Mouse (Mus musculus): ENCODE data around the gene Otop2. TPM values are rescaled to one million over a fixed set of nuclear protein-coding genes. Genes with fewer than 3 reads are reported as not detected.

Gene Otop2
- polyA plus RNA-seq, 1 experiment, result not detected

- Histone ChIP-seq H3K4me1 (ENCODE audit: control insufficient read depth, insufficient read depth, low read length) (peaks cover 21% of the 10 kb centered on the region), H3K4me3 (ENCODE audit: insufficient read depth, low read length) (no peak overlapping the region), H3K27ac (ENCODE audit: insufficient read depth, low read depth, low read length) (no peak overlapping the region)
- no peak for TF ChIP-seq CTCF (IDR thresholded peaks at IDR 0.05; ENCODE audit: low read depth, low read length)
- TF ChIP-seq POLR2A (IDR thresholded peaks at IDR 0.05; ENCODE audit: borderline replicate concordance, low read depth, low read length), result no peak
Measured at GRCm38 (mm10) chr11:115283891-115284620, 22.9 kb upstream of the Otop2 start.

GRCm38 (mm10) chr11:115285282-115285681 is 21.7 kb upstream of the Otop2 start:
- no peak overlapping the region for H3K4me3 ChIP-seq (ENCODE audit: insufficient read depth, low read length)
- peaks cover 23% of the 10 kb centered on the region for H3K4me1 ChIP-seq (ENCODE audit: control insufficient read depth, insufficient read depth, low read length)
- TF ChIP-seq CTCF (IDR thresholded peaks at IDR 0.05; ENCODE audit: low read depth, low read length) (no peak), POLR2A (IDR thresholded peaks at IDR 0.05; ENCODE audit: borderline replicate concordance, low read depth, low read length) (no peak)
- H3K27ac ChIP-seq (ENCODE audit: insufficient read depth, low read depth, low read length), result peak overlapping the region; percentile 54

DNA sequence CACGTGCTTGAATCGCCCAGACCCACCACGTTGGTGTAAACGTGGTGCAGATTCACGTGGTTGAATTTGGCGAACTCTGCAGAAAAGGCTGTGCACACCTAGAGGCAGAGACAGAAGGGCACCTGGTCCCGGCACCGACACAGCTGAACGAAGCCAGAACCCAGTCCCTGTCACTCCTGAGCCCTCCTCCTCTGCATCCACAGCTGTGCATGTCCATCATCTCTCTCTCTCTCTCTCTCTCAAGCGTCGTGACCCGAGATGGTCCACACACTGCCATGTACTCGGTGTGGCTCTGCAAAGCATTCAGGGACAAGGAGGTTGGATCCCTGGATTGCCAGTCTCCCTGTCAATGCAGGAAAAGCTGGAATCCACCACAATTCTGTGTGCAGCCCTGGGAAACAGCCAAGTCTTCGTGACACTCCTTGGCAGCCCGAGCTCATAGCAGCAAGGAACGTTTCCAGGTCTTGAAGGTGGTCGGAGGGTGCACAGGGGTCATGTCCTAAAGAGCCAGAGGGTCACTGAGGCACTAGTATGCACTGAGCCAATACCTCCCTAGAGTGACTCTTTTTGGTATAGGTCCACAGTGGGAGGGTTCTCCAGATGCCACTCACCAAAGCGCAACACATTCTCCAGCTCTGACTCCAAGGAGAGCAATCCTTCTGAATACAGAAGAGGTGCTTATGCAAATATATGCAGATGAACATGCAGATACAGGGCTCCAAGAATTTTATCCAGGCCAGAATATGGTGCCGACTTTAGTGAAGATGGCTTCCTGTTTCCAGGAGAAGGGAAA is 20.6 kb upstream of the Otop2 start:
- peaks cover 31% of the 10 kb centered on the region for H3K4me1 ChIP-seq (ENCODE audit: control insufficient read depth, insufficient read depth, low read length)

GRCm38 (mm10) chr11:115287386-115287785 is 19.6 kb upstream of the Otop2 start:
- TF ChIP-seq CTCF (IDR thresholded peaks at IDR 0.05; ENCODE audit: low read depth, low read length) (no peak), POLR2A (IDR thresholded peaks at IDR 0.05; ENCODE audit: borderline replicate concordance, low read depth, low read length) (no peak)
- peaks cover 37% of the 10 kb centered on the region for H3K4me1 ChIP-seq (ENCODE audit: control insufficient read depth, insufficient read depth, low read length)
- no peak overlapping the region for H3K4me3 ChIP-seq (ENCODE audit: insufficient read depth, low read length)
- H3K27ac ChIP-seq (ENCODE audit: insufficient read depth, low read depth, low read length), result no peak overlapping the region

More for the DNA sequence above, 20.6 kb upstream of the Otop2 start:
- H3K4me3 ChIP-seq (ENCODE audit: insufficient read depth, low read length), result no peak overlapping the region
- no peak for TF ChIP-seq CTCF (IDR thresholded peaks at IDR 0.05; ENCODE audit: low read depth, low read length)
- TF ChIP-seq POLR2A (IDR thresholded peaks at IDR 0.05; ENCODE audit: borderline replicate concordance, low read depth, low read length), result no peak
- no peak overlapping the region for H3K27ac ChIP-seq (ENCODE audit: insufficient read depth, low read depth, low read length)

DNA sequence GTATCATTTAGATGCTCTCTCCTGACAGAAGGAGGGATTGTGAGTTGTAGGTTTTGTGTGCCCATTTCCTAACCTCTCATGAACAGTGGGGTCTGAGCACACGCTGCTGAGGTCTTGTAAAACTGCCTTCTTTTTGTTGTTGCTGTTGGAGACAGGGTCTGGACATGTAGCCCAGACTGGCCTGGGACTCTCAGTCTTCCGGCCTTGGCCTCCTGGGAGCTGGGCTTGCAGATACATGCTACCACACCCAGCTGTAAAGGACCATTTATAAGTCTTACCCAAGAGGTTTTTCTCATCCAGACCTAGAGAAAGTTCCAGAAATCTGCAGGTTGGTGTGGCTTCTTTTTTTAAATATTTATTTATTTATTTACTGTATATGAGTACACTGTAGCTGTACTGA is 18.7 kb upstream of the Otop2 start:
- TF ChIP-seq POLR2A (IDR thresholded peaks at IDR 0.05; ENCODE audit: borderline replicate concordance, low read depth, low read length) (no peak), CTCF (IDR thresholded peaks at IDR 0.05; ENCODE audit: low read depth, low read length) (no peak)
- Histone ChIP-seq H3K27ac (ENCODE audit: insufficient read depth, low read depth, low read length) (no peak overlapping the region), H3K4me1 (ENCODE audit: control insufficient read depth, insufficient read depth, low read length) (peaks cover 37% of the 10 kb centered on the region), H3K4me3 (ENCODE audit: insufficient read depth, low read length) (no peak overlapping the region)

GRCm38 (mm10) chr11:115289885-115290284 is 17.1 kb upstream of the Otop2 start:
- no peak for TF ChIP-seq POLR2A (IDR thresholded peaks at IDR 0.05; ENCODE audit: borderline replicate concordance, low read depth, low read length)
- no peak for TF ChIP-seq CTCF (IDR thresholded peaks at IDR 0.05; ENCODE audit: low read depth, low read length)
- H3K4me1 ChIP-seq (ENCODE audit: control insufficient read depth, insufficient read depth, low read length), result peaks cover 33% of the 10 kb centered on the region
- no peak overlapping the region for H3K4me3 ChIP-seq (ENCODE audit: insufficient read depth, low read length)
- peak overlapping the region; percentile 2 for H3K27ac ChIP-seq (ENCODE audit: insufficient read depth, low read depth, low read length)

- TF ChIP-seq POLR2A (IDR thresholded peaks at IDR 0.05; ENCODE audit: borderline replicate concordance, low read depth, low read length), result no peak
- no peak for TF ChIP-seq CTCF (IDR thresholded peaks at IDR 0.05; ENCODE audit: low read depth, low read length)
- Histone ChIP-seq H3K4me1 (ENCODE audit: control insufficient read depth, insufficient read depth, low read length) (peaks cover 30% of the 10 kb centered on the region), H3K27ac (ENCODE audit: insufficient read depth, low read depth, low read length) (peak overlapping the region; percentile 2), H3K4me3 (ENCODE audit: insufficient read depth, low read length) (no peak overlapping the region)
Measured at GRCm38 (mm10) chr11:115290314-115290713, 16.6 kb upstream of the Otop2 start.

DNA sequence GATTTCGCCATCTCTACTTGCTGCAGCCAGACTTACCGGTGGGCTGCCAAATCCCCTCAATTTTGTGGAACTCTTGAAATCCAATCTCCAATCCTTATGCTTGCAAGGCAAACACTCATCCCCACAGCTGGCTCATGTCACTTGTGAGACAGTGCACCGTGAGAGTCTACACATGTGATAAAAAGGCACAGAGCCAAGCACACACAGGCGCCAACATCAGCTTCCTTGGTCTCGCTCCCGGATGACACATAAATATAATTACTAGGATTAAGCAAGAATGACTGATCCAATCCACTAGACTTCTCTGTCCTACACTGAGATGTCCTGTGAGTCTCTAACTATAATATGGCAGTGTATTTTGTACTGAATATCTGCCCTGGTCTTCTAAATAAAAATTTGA is 16.0 kb upstream of the Otop2 start:
- no peak for TF ChIP-seq POLR2A (IDR thresholded peaks at IDR 0.05; ENCODE audit: borderline replicate concordance, low read depth, low read length)
- no peak for TF ChIP-seq CTCF (IDR thresholded peaks at IDR 0.05; ENCODE audit: low read depth, low read length)
- H3K4me3 ChIP-seq (ENCODE audit: insufficient read depth, low read length), result no peak overlapping the region
- peaks cover 24% of the 10 kb centered on the region for H3K4me1 ChIP-seq (ENCODE audit: control insufficient read depth, insufficient read depth, low read length)
- H3K27ac ChIP-seq (ENCODE audit: insufficient read depth, low read depth, low read length), result 0 out of 2 replicates have a peak overlapping the region, but pooled peaks have one; percentile 2

DNA sequence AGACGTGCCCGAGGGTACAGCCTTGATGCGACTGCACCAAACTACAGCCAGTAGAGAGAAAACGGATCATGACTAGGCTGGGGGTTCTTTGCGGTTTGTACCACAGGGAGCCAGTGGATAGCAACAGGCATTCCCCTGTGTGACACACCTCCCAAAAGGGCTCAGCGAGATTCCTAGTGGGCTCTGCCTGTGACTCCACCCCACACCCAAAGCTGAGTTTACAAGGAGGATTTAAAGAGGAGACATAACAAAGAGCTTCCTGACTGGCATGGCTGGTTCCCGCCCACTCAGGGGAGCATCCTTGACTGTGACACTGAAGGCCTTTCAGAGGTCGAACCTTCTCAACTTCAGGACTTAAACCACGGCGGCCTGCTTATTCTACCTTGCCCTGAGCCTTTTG is 15.5 kb upstream of the Otop2 start:
- no peak overlapping the region for H3K4me3 ChIP-seq (ENCODE audit: insufficient read depth, low read length)
- H3K27ac ChIP-seq (ENCODE audit: insufficient read depth, low read depth, low read length), result no peak overlapping the region
- peaks cover 23% of the 10 kb centered on the region for H3K4me1 ChIP-seq (ENCODE audit: control insufficient read depth, insufficient read depth, low read length)
- no peak for TF ChIP-seq POLR2A (IDR thresholded peaks at IDR 0.05; ENCODE audit: borderline replicate concordance, low read depth, low read length)
- no peak for TF ChIP-seq CTCF (IDR thresholded peaks at IDR 0.05; ENCODE audit: low read depth, low read length)

All from bone marrow macrophage, adult 2 months (primary cell).